ENCODE assay signal across 8 mouse cellular contexts in genomic region chr2:118899981-118900825, GRCm38 (mm10). TPM values are rescaled to one million over a fixed set of nuclear protein-coding genes. Genes with fewer than 3 reads are reported as not detected.
DNase-seq lines count a peak whose midpoint lies in the region; ATAC-seq lines count a peak whose summit lies in the region.

TSS of gene Bahd1 (plus strand) at chr2:118900377.

- WGBS in forebrain, embryonic 14.5 days: 1% methylated on average over 32 of the region's 32 CpGs
- under 1% methylated on average over 32 of the region's 32 CpGs for WGBS in hindbrain, embryonic 14.5 days
- under 1% methylated on average over 32 of the region's 32 CpGs for WGBS in midbrain, embryonic 11.5 days

- H3K4me1 ChIP-seq in forebrain, embryonic 14.5 days (ENCODE audit: control insufficient read depth, insufficient read depth, low read length): peaks cover 40% of the 10 kb centered on the region
- H3K4me1 ChIP-seq in hindbrain, embryonic 14.5 days (replicated peaks; ENCODE audit: control insufficient read depth, insufficient read depth, low read length): peaks cover 53% of the 10 kb centered on the region
- peaks cover 38% of the 10 kb centered on the region for H3K4me1 ChIP-seq in midbrain, embryonic 11.5 days (ENCODE audit: control insufficient read depth, insufficient read depth, low read length)

- intact Hi-C loops in left cerebral cortex, postnatal 4 days (cut with DNase I): loop anchor here (5.0 kb wide), 1 partner anchor 77 kb away; no protein-coding TSS in a partner anchor

- no peak for ATAC-seq in forebrain, embryonic 14.5 days
- no peak for ATAC-seq in hindbrain, embryonic 14.5 days (ENCODE audit: low FRiP score)
- no peak for ATAC-seq in midbrain, embryonic 11.5 days (ENCODE audit: low FRiP score)

- DNase-seq in gastrocnemius, postnatal 25 days: peak; percentile 20
- no peak for DNase-seq in gastrocnemius, adult 18-20 months (ENCODE audit: low spot score)
- peak; percentile 69 to 81 for DNase-seq in adrenal gland, postnatal 36 days
- DNase-seq in forebrain, embryonic 14.5 days (ENCODE audit: low spot score): peak; percentile 38
- no peak for DNase-seq in hindbrain, embryonic 14.5 days (ENCODE audit: low spot score)
- peak; percentile 22 for DNase-seq in left cerebral cortex, postnatal 4 days
- DNase-seq in midbrain, embryonic 11.5 days (ENCODE audit: low spot score, missing footprints): peak; percentile 95
- DNase-seq in testis, postnatal 10 days (ENCODE audit: low spot score): peak; percentile 75

- H3K36me3 ChIP-seq in forebrain, embryonic 14.5 days (ENCODE audit: control insufficient read depth, insufficient read depth, low read length): no peaks in the 10 kb centered on the region
- no peaks in the 10 kb centered on the region for H3K36me3 ChIP-seq in hindbrain, embryonic 14.5 days (replicated peaks; ENCODE audit: control insufficient read depth, insufficient read depth)
- H3K36me3 ChIP-seq in midbrain, embryonic 11.5 days (ENCODE audit: control insufficient read depth, insufficient read depth, low read length): no peaks in the 10 kb centered on the region

- peak within 1 kb of the TSS; percentile 99 for H3K4me2 ChIP-seq in forebrain, embryonic 14.5 days (ENCODE audit: low read length)
- H3K4me2 ChIP-seq in hindbrain, embryonic 14.5 days (replicated peaks): peak within 1 kb of the TSS; percentile 96
- H3K4me2 ChIP-seq in midbrain, embryonic 11.5 days: peak within 1 kb of the TSS; percentile 95

- H3K9ac ChIP-seq in forebrain, embryonic 14.5 days (ENCODE audit: low read length): peak within 1 kb of the TSS; percentile 64
- peak within 1 kb of the TSS; percentile 55 for H3K9ac ChIP-seq in hindbrain, embryonic 14.5 days
- peak within 1 kb of the TSS; percentile 83 for H3K9ac ChIP-seq in midbrain, embryonic 11.5 days (ENCODE audit: low read length)

- H3K4me3 ChIP-seq in forebrain, embryonic 14.5 days (ENCODE audit: low read depth, low read length): peak within 1 kb of the TSS; percentile 90
- H3K4me3 ChIP-seq in hindbrain, embryonic 14.5 days (replicated peaks; ENCODE audit: low read length): peak within 1 kb of the TSS; percentile 90
- H3K4me3 ChIP-seq in midbrain, embryonic 11.5 days (ENCODE audit: low read depth, low read length): peak within 1 kb of the TSS; percentile 97

- no peaks in the 10 kb centered on the region for H3K9me3 ChIP-seq in forebrain, embryonic 14.5 days (replicated peaks; ENCODE audit: control insufficient read depth, low read length)
- no peaks in the 10 kb centered on the region for H3K9me3 ChIP-seq in hindbrain, embryonic 14.5 days (ENCODE audit: control insufficient read depth, low read length)
- H3K9me3 ChIP-seq in midbrain, embryonic 11.5 days (ENCODE audit: control insufficient read depth, low read length): no peaks in the 10 kb centered on the region

- peaks cover 51% of the 10 kb centered on the region for H3K27me3 ChIP-seq in forebrain, embryonic 14.5 days (replicated peaks; ENCODE audit: control insufficient read depth, insufficient read depth, low read length)
- peaks cover 56% of the 10 kb centered on the region for H3K27me3 ChIP-seq in hindbrain, embryonic 14.5 days (ENCODE audit: control insufficient read depth, insufficient read depth, low read length)
- H3K27me3 ChIP-seq in midbrain, embryonic 11.5 days (ENCODE audit: control insufficient read depth, insufficient read depth, low read length): peaks cover 51% of the 10 kb centered on the region

- no peak within 1 kb of the TSS for H3K27ac ChIP-seq in forebrain, embryonic 14.5 days (ENCODE audit: low read depth, low read length)
- no peak within 1 kb of the TSS for H3K27ac ChIP-seq in hindbrain, embryonic 14.5 days
- H3K27ac ChIP-seq in midbrain, embryonic 11.5 days (ENCODE audit: low read depth, low read length): no peak within 1 kb of the TSS

RNA-seq across cellular contexts. Expression of gene Bahd1, which starts in this region (rescaled TPM):
- 1 to 10 TPM; 4.2 TPM for total RNA-seq in gastrocnemius, postnatal 25 days (2021)
- total RNA-seq in gastrocnemius, adult 18-20 months (2021): 1 to 10 TPM; 4.5 to 6.0 TPM
- 10 to 100 TPM; 40.3 to 42.3 TPM for total RNA-seq in adrenal gland, postnatal 36 days (2021)
- 2.0 and 2.1 TPM in 2 replicates for polyA plus RNA-seq in forebrain, embryonic 14.5 days (2014; fragmentation: Nextera tagmentation; extraction: Ambion mirVana)
- 2.0 and 2.7 TPM in 2 replicates for polyA plus RNA-seq in hindbrain, embryonic 14.5 days (2014; fragmentation: Nextera tagmentation; extraction: Ambion mirVana)
- total RNA-seq in left cerebral cortex, postnatal 4 days (2021): 10 to 100 TPM; 32.3 to 35.6 TPM
- 1.4 and 1.5 TPM in 2 replicates for polyA plus RNA-seq in midbrain, embryonic 11.5 days (2014; fragmentation: Nextera tagmentation; extraction: Ambion mirVana)

Comparison
In these comparisons a context has a peak if more than half of its experiments do, and no peak if none do; other contexts are left out.
1. RNA of gene Bahd1 (total RNA-seq): 40.3 to 42.3 TPM in adrenal gland, postnatal 36 days and 32.3 to 35.6 TPM in left cerebral cortex, postnatal 4 days; 4.5 to 6.0 TPM in gastrocnemius, adult 18-20 months and 4.2 TPM in gastrocnemius, postnatal 25 days; every median in the first group is over 4 times any median in the second.
2. DNase-seq: peak in gastrocnemius, postnatal 25 days (single experiment), adrenal gland, postnatal 36 days (2 of 2), forebrain, embryonic 14.5 days (single experiment), left cerebral cortex, postnatal 4 days (single experiment), midbrain, embryonic 11.5 days (single experiment) and testis, postnatal 10 days (single experiment); none in gastrocnemius, adult 18-20 months (single experiment) and hindbrain, embryonic 14.5 days (single experiment).
3. Peak in every context shown above with its lines, with median percentiles within 50 percentile points of each other: H3K4me2 ChIP-seq, H3K4me3 ChIP-seq and H3K9ac ChIP-seq.